Mouse (Mus musculus) kidney, postnatal 0 days (tissue): ENCODE data around the gene Avil. TPM values are rescaled to one million over a fixed set of nuclear protein-coding genes. Genes with fewer than 3 reads are reported as not detected.

Experiments used
- ATAC-seq: fragments of 200-750 bp; cut with Nextera tagmentation; replicated peaks from 2 replicates; pipeline ENCODE4 v1.8.0; 2017; ENCODE audit warnings: low read depth, moderate number of reproducible peaks, moderate TSS enrichment, moderate library complexity; ENCODE audit not compliant: low FRiP score
- DNase-seq: peaks from one replicate; pipeline ENCODE4 v3.0.0-alpha.2; 2016; ENCODE audit warnings: low spot score
- H3K27ac ChIP-seq: fragments of 300-500 bp; sonication (generic); 2 replicates; pipeline ENCODE4 v1.5.1; 2014; ENCODE audit warnings: mild to moderate bottlenecking
- H3K27me3 ChIP-seq: fragments of 300-500 bp; sonication (generic); 2 replicates; pipeline ENCODE4 v1.6.1; 2014; ENCODE audit warnings: low read length, mixed read lengths; ENCODE audit not compliant: insufficient read depth
- H3K36me3 ChIP-seq: fragments of 300-500 bp; sonication (generic); 2 replicates; pipeline ENCODE4 v1.6.1; 2014; ENCODE audit warnings: low read length, mixed read lengths; ENCODE audit not compliant: insufficient read depth
- H3K4me1 ChIP-seq: fragments of 300-500 bp; sonication (generic); replicated peaks from 2 replicates; pipeline ENCODE4 v1.6.1; 2014; ENCODE audit warnings: antibody characterized with exemption, low read length, mixed read lengths; ENCODE audit not compliant: insufficient read depth
- H3K4me2 ChIP-seq: fragments of 300-500 bp; sonication (generic); 2 replicates; pipeline ENCODE4 v1.6.1; 2014; ENCODE audit warnings: mild to moderate bottlenecking, low read length, moderate library complexity, mixed read lengths
- H3K4me3 ChIP-seq: fragments of 300-500 bp; sonication (generic); replicated peaks from 2 replicates; pipeline ENCODE4 v1.5.1; 2014; ENCODE audit warnings: low read depth, low read length
- H3K9ac ChIP-seq: fragments of 300-500 bp; sonication (generic); 2 replicates; pipeline ENCODE4 v1.6.1; 2014; ENCODE audit warnings: low read depth, low read length
- H3K9me3 ChIP-seq: fragments of 300-500 bp; sonication (generic); replicated peaks from 2 replicates; pipeline ENCODE4 v1.6.1; 2016; ENCODE audit warnings: low read length, inconsistent platforms, mixed read lengths
- CTCF ChIP-seq: IDR thresholded peaks from 2 replicates; pipeline ENCODE4 v1.5.1; 2016; ENCODE audit warnings: antibody characterized with exemption, low read depth, mild to moderate bottlenecking, moderate library complexity
- WGBS: fragments of 180-500 bp; shearing (Covaris S2); extraction: QIAGEN DNeasy Blood & Tissue Kit; methylation state at CpG from one replicate; pipeline ENCODE4 v1.1.7; 2014; 5-methylcytosine and 5-hydroxymethylcytosine counted together
- microRNA counts: library from miRNA; unstranded; fragments of <30 nt; microRNA quantifications from one replicate; lab custom pipeline; 2015
- microRNA-seq: library from miRNA; unstranded; fragments of <30 nt; microRNA quantifications from one replicate; pipeline ENCODE4, GENCODE M21; 2016
- polyA plus RNA-seq: library from polyadenylated mRNA; unstranded; fragments of >200 nt; fragmentation: Nextera tagmentation; extraction: Ambion mirVana; gene quantifications from 2 replicates; pipeline ENCODE4 v1.2.1, GENCODE M21; 2015

Gene Avil
- polyA plus RNA-seq, 1 experiment from 2014 or later, result 0.07 TPM

DNA sequence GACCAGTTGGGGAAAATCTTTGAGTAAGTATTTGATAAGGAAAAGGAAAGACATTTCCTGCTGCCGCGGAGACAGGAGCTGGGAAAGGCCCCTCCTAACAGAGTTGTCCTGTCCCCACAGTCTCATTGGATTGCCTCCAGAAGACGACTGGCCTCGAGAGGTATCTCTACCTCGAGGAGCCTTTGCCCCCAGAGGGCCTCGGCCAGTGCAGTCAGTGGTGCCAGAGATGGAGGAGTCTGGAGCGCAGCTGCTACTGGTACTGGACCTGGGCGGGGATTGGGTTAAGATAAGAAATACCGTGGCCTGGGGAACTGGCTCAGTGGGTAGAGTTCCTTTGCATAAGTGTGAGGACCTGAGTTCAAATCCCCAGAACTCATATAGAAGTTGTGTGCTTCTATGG, 65.5 kb downstream of the Avil start:
- Histone ChIP-seq H3K9ac (no peak overlapping the region), H3K4me2 (no peak overlapping the region), H3K4me3 (no peak overlapping the region), H3K36me3 (peaks cover 35% of the 10 kb centered on the region), H3K9me3 (no peaks in the 10 kb centered on the region), H3K27ac (no peak overlapping the region), H3K27me3 (no peaks in the 10 kb centered on the region), H3K4me1 (peaks cover 19% of the 10 kb centered on the region)
- DNase-seq (no peak), ATAC-seq (no peak)
- TF ChIP-seq CTCF, result no peak
- 84% methylated on average over 9 of the region's 9 CpGs for WGBS

DNA sequence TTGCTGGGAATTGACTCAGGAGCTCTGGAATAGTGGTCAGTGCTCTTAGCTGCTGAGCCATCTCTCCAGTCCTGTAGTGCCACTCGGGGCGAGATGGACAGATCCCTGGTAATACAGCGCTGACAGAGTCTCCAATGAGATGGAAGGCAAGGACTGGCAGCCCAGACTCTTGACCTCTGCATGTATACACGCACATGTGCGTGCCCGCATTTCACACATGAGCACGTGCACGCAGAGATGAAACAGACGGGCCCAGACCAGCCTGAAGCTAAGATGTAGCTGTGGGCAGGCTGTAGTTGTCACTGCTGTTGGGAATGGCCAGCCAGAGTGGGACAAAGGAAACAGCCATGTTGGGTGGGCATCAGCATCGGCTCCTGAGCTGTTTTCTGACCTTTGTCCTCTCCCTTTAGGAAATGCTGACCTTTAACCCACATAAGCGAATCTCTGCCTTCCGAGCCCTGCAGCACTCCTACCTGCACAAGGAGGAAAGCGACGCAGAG, 66.1 kb downstream of the Avil start:
- ATAC-seq (no peak), DNase-seq (no peak)
- H3K9me3 ChIP-seq, result no peaks in the 10 kb centered on the region
- H3K9ac ChIP-seq, result no peak overlapping the region
- no peak for TF ChIP-seq CTCF
- H3K4me2 ChIP-seq, result no peak overlapping the region
- H3K27ac ChIP-seq, result no peak overlapping the region
- peaks cover 35% of the 10 kb centered on the region for H3K36me3 ChIP-seq
- peaks cover 23% of the 10 kb centered on the region for H3K4me1 ChIP-seq
- WGBS, result 91% methylated on average over 14 of the region's 14 CpGs
- no peak overlapping the region for H3K4me3 ChIP-seq
- H3K27me3 ChIP-seq, result no peaks in the 10 kb centered on the region

DNA sequence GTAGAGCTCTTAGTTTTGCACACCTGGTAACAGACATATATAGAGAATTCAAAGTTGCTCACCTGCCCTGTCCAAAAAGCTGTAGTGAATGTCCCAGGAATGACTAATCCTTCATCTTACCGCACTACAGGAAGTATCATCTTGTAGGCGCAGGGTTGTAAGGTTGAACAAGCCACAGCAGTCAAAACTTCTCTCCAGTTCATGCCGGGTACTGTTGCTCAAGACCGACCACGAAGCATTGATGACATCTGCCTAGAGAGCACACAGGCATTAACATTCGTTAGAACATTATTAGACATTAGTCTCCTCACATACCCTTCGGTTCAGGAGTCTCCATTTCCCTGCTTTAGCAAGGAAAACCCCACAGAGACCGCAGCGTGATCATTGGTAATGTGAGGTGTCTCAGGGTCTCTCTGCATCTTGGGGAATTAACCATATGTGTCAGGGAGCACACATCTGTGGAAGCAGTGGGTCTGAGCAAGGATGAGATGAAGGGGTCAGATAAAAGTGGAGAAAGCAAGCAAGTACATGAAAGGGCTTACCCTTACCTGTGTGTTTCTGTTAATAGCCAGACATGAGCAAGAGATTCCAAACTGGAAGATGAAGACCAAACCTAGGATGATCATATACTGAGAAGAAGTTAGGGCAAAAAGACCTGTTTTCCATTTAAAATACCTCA, 68.0 kb downstream of the Avil start:
- Histone ChIP-seq H3K4me3 (no peak overlapping the region), H3K27me3 (no peaks in the 10 kb centered on the region), H3K4me1 (peaks cover 23% of the 10 kb centered on the region), H3K36me3 (peaks cover 35% of the 10 kb centered on the region), H3K9ac (no peak overlapping the region), H3K4me2 (peak overlapping the region; percentile 73; the same call in 1 of the 2 replicates), H3K27ac (no peak overlapping the region), H3K9me3 (no peaks in the 10 kb centered on the region)
- WGBS, result 70% methylated on average over 9 of the region's 9 CpGs
- TF ChIP-seq CTCF, result no peak
- DNase-seq (no peak), ATAC-seq (no peak)

DNA sequence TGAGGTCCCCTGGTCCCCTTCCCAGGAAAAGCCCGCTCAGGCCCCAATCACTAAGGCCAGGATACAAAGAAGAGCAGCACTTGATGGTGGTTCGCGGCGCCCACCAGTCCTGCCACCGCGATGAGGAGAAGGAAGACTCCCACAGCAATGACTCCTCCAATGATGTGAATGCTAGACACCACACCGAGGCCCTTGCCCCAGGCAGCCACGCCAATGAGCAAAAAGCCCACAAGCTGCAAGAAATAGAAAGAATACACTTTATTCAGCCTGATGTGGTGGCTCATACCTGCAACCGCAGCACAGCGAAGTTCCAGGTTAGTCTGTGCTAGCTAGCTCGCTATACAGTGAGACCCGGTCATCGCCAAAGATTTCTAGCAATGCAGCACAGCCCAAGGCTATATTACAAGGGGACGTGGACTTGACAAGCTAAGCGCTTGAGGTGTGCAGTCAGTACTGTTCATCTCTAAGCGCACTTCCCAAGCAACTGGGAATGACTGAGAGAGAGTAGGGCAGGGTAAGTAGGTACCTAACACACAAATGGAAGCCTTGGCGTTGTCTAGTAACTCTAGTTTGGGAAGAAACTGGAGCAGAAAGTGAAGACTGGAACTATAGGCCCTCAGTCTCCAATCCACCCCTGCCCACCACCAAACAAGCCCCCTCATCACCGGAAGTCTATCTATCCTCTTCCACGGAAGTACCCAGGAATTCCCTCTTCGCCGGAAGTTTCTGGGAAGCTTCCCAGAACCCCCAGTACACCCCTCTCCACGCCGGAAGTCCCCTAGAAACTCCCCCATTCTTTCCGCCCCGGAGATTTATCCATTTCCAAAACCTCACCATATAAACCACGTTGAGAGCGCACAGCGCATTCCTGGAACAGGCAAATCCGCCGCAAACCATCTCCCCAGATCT, 69.0 kb downstream of the Avil start:
- Histone ChIP-seq H3K4me2 (peak overlapping the region; percentile 73), H3K36me3 (peaks cover 35% of the 10 kb centered on the region), H3K4me3 (peak overlapping the region; percentile 72), H3K9me3 (no peaks in the 10 kb centered on the region), H3K27me3 (no peaks in the 10 kb centered on the region), H3K9ac (peak overlapping the region; percentile 71), H3K27ac (peak overlapping the region; percentile 91), H3K4me1 (peaks cover 21% of the 10 kb centered on the region)
- 6% methylated on average over 30 of the region's 30 CpGs for WGBS
- DNase-seq (peak; percentile 79), ATAC-seq (peak; percentile 22; the same call in 1 of the 2 replicates)
- no peak for TF ChIP-seq CTCF

MicroRNAs encoded within 50 kb of the gene (microRNA counts, 519-probe panel; counts per million panel counts)
- 4,057 counts per million, percentile 76 among the panel's probes with 10 or more counts for microRNA mmu-miR-26a (lab: Ali Mortazavi, UCI)
- microRNA mmu-miR-546 (lab: Ali Mortazavi, UCI), result 330 counts per million, percentile 68 among the panel's probes with 10 or more counts

Small RNAs within 50 kb of the gene (microRNA-seq; reads per million reads assigned to microRNA genes)
- 67.1 reads per million, percentile 48 among the genes with 10 or more reads in this experiment for gene Mir26a-2
- not detected for gene Mir546

Other genes starting within 250 kb of the Avil start
- gene Atp23, start 99.4 kb upstream of the Avil start, polyA plus RNA-seq, result 20.5 and 22.6 TPM in 2 replicates
- gene Ctdsp2, start 22.0 kb upstream of the Avil start, polyA plus RNA-seq, result 62.4 and 68.5 TPM in 2 replicates
- 97.3 and 109 TPM in 2 replicates for gene Tsfm, start 30.1 kb downstream of the Avil start, polyA plus RNA-seq
- 37.4 and 40.2 TPM in 2 replicates for gene Mettl1, start 40.7 kb downstream of the Avil start, polyA plus RNA-seq
- 0.89 and 1.3 TPM in 2 replicates for gene Eef1akmt3, start 40.8 kb downstream of the Avil start, polyA plus RNA-seq
- 38.9 and 58.0 TPM in 2 replicates for gene Cyp27b1, start 47.5 kb downstream of the Avil start, polyA plus RNA-seq
- 1.6 and 1.9 TPM in 2 replicates for gene March9, start 59.5 kb downstream of the Avil start, polyA plus RNA-seq
- 1,113 and 1,153 TPM in 2 replicates for gene Cdk4, start 62.8 kb downstream of the Avil start, polyA plus RNA-seq
- 157 and 171 TPM in 2 replicates for gene Tspan31, start 69.6 kb downstream of the Avil start, polyA plus RNA-seq
- gene Agap2, start 74.6 kb downstream of the Avil start, polyA plus RNA-seq, result 0.04 and 0.09 TPM in 2 replicates
- 107 and 114 TPM in 2 replicates for gene Os9, start 120.4 kb downstream of the Avil start, polyA plus RNA-seq
- 15.0 and 16.4 TPM in 2 replicates for gene B4galnt1, start 164.5 kb downstream of the Avil start, polyA plus RNA-seq
- 2.8 and 3.1 TPM in 2 replicates for gene Slc26a10, start 179.9 kb downstream of the Avil start, polyA plus RNA-seq
- 27.9 and 29.0 TPM in 2 replicates for gene Arhgef25, start 189.4 kb downstream of the Avil start, polyA plus RNA-seq
- 83.3 and 85.1 TPM in 2 replicates for gene Dtx3, start 195.0 kb downstream of the Avil start, polyA plus RNA-seq
- gene Pip4k2c, start 210.9 kb downstream of the Avil start, polyA plus RNA-seq, result 45.0 and 50.1 TPM in 2 replicates